Mouse (Mus musculus) Muller cell, postnatal 12 days (primary cell): ENCODE measurements around the gene Slc22a7.
A peak's percentile ranks its signal among the peaks of the same experiment; 100 is the strongest.

Experiments
- DNase-seq: peaks from one replicate; pipeline ENCODE4 v3.0.0-alpha.2; 2015; ENCODE audit errors: inconsistent ontology term

Slc22a7 gene

GRCm38 (mm10) chr17:46436672-46437366, 1.4 kb downstream of the Slc22a7 start:
- no peak for DNase-seq

- no peak for DNase-seq
Measured at GRCm38 (mm10) chr17:46433627-46434026, 4.6 kb downstream of the Slc22a7 start.

- DNase-seq: peak; percentile 38
Measured at GRCm38 (mm10) chr17:46428761-46429414, 9.4 kb downstream of the Slc22a7 start, which contains the start of gene Crip3. Gene Crip3, plus strand, starts transcription at chr17:46428926.

GRCm38 (mm10) chr17:46426496-46426895, 11.8 kb downstream of the Slc22a7 start:
- DNase-seq: no peak

- DNase-seq: no peak
Measured at GRCm38 (mm10) chr17:46419717-46420116, 18.5 kb downstream of the Slc22a7 start.

GRCm38 (mm10) chr17:46418628-46419027, 19.6 kb downstream of the Slc22a7 start:
- no peak for DNase-seq

GRCm38 (mm10) chr17:46408478-46408877, 29.8 kb downstream of the Slc22a7 start:
- DNase-seq: no peak

GRCm38 (mm10) chr17:46394631-46395030, 43.6 kb downstream of the Slc22a7 start:
- peak; percentile 49 for DNase-seq

GRCm38 (mm10) chr17:46393012-46393411, 45.2 kb downstream of the Slc22a7 start:
- peak; percentile 21 for DNase-seq

GRCm38 (mm10) chr17:46388200-46388599, 50.1 kb downstream of the Slc22a7 start:
- no peak for DNase-seq

GRCm38 (mm10) chr17:46384061-46384801, 54.0 kb downstream of the Slc22a7 start:
- peak; percentile 51 for DNase-seq

GRCm38 (mm10) chr17:46383294-46384060, 54.8 kb downstream of the Slc22a7 start, which contains the start of gene Zfp318:
Gene Zfp318, plus strand, starts transcription at chr17:46383731.
- DNase-seq: peak; percentile 99
